In the genomic region with DNA sequence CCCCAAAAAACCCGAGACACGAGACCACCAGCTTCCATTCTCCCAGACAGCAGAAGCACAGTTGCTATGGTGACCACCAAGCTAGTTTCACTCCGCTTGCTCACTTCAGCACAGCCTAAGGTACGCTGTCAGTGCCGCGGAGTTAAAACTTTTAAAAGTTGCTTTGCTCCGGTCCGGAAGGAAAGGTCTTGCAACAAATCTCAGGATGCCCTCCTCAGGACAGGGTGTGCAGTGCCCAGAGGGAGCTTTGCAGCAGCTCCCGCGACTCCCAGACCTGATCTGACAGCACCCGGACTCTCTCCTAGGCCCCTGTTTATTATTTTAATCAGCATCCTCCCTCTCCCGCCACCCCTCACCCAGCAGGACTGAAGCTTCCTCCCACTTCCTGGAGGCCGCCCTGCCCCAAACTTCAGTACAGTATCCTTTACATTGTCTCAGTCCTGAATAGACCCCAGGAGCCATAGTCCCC, we compare ENCODE assay signal across 8 mouse cellular contexts.
A peak's percentile ranks its signal among the peaks of the same experiment; 100 is the strongest.
DNase-seq lines count a peak whose midpoint lies in the region; ATAC-seq and TF ChIP-seq lines count a peak whose summit lies in the region.

No protein-coding gene starts in this region.

- H3K36me3 ChIP-seq in E14TG2a.4 (ENCODE audit: insufficient read depth, low read length) = peaks cover 27% of the 10 kb centered on the region; the same call in 1 of the 2 replicates
- H3K36me3 ChIP-seq in forebrain, embryonic 14.5 days (ENCODE audit: control insufficient read depth, insufficient read depth, low read length) = no peaks in the 10 kb centered on the region
- no peaks in the 10 kb centered on the region for H3K36me3 ChIP-seq in hindbrain, embryonic 15.5 days
- H3K36me3 ChIP-seq in midbrain, embryonic 14.5 days (ENCODE audit: control insufficient read depth, insufficient read depth, low read length) = no peaks in the 10 kb centered on the region

- peak; percentile 26 for DNase-seq in adrenal gland, adult 8-10 months
- DNase-seq in forebrain, embryonic 14.5 days (ENCODE audit: low spot score) = peak; percentile 79
- DNase-seq in liver = peak; percentile 17
- DNase-seq in midbrain, embryonic 14.5 days = peak; percentile 83
- DNase-seq in testis, postnatal 14 days (ENCODE audit: low spot score) = peak; percentile 25

- H3K9ac ChIP-seq in forebrain, embryonic 14.5 days (ENCODE audit: low read length) = no peak overlapping the region
- H3K9ac ChIP-seq in hindbrain, embryonic 15.5 days = no peak overlapping the region
- 0 out of 2 replicates have a peak overlapping the region, but pooled peaks have one; percentile 20 for H3K9ac ChIP-seq in midbrain, embryonic 14.5 days (replicated peaks; ENCODE audit: low read length)

- H3K4me1 ChIP-seq in E14TG2a.4 (replicated peaks; ENCODE audit: low read depth, low read length) = peaks cover 86% of the 10 kb centered on the region
- peaks cover 16% of the 10 kb centered on the region for H3K4me1 ChIP-seq in forebrain, embryonic 14.5 days (ENCODE audit: control insufficient read depth, insufficient read depth, low read length)
- peaks cover 22% of the 10 kb centered on the region for H3K4me1 ChIP-seq in hindbrain, embryonic 15.5 days (replicated peaks)
- peaks cover 16% of the 10 kb centered on the region for H3K4me1 ChIP-seq in midbrain, embryonic 14.5 days (ENCODE audit: control insufficient read depth, insufficient read depth, low read length)

- H3K27ac ChIP-seq in forebrain, embryonic 14.5 days (ENCODE audit: low read depth, low read length) = no peak overlapping the region
- H3K27ac ChIP-seq in hindbrain, embryonic 15.5 days (replicated peaks) = no peak overlapping the region
- H3K27ac ChIP-seq in midbrain, embryonic 14.5 days (replicated peaks; ENCODE audit: low read depth, low read length) = no peak overlapping the region

- under 1% methylated on average over 13 of the region's 13 CpGs for WGBS in forebrain, embryonic 14.5 days
- 1% methylated on average over 13 of the region's 13 CpGs for WGBS in hindbrain, embryonic 15.5 days
- WGBS in midbrain, embryonic 14.5 days = under 1% methylated on average over 13 of the region's 13 CpGs

- no peaks in the 10 kb centered on the region for H3K27me3 ChIP-seq in E14TG2a.4 (ENCODE audit: insufficient read depth, low read length)
- no peaks in the 10 kb centered on the region; the same call in 1 of the 2 replicates for H3K27me3 ChIP-seq in forebrain, embryonic 14.5 days (replicated peaks; ENCODE audit: control insufficient read depth, insufficient read depth, low read length)
- no peaks in the 10 kb centered on the region for H3K27me3 ChIP-seq in hindbrain, embryonic 15.5 days
- no peaks in the 10 kb centered on the region for H3K27me3 ChIP-seq in midbrain, embryonic 14.5 days (ENCODE audit: control insufficient read depth, insufficient read depth, low read length)

- peak; percentile 83 for ATAC-seq in forebrain, embryonic 14.5 days
- ATAC-seq in hindbrain, embryonic 15.5 days (ENCODE audit: low FRiP score, low read depth) = peak; percentile 86
- ATAC-seq in midbrain, embryonic 14.5 days (ENCODE audit: low FRiP score, low TSS enrichment) = peak; percentile 47; the same call in 1 of the 2 replicates
- ATAC-seq in cerebellum, adult (ENCODE audit: insufficient number of reproducible peaks, low FRiP score, low TSS enrichment) = no peak

- no peaks in the 10 kb centered on the region for H3K9me3 ChIP-seq in E14TG2a.4 (ENCODE audit: low read length)
- no peaks in the 10 kb centered on the region for H3K9me3 ChIP-seq in forebrain, embryonic 14.5 days (replicated peaks; ENCODE audit: control insufficient read depth, low read length)
- no peaks in the 10 kb centered on the region for H3K9me3 ChIP-seq in hindbrain, embryonic 15.5 days
- H3K9me3 ChIP-seq in midbrain, embryonic 14.5 days (ENCODE audit: control insufficient read depth, low read length) = no peaks in the 10 kb centered on the region

- TF ChIP-seq CTCF in E14TG2a.4 (conservative IDR thresholded peaks at IDR 0.05; ENCODE audit: low read length) = no peak

- H3K4me3 ChIP-seq in E14TG2a.4 (replicated peaks; ENCODE audit: low read length) = peak overlapping the region; percentile 91
- H3K4me3 ChIP-seq in forebrain, embryonic 14.5 days (ENCODE audit: low read depth, low read length) = peak overlapping the region; percentile 20
- peak overlapping the region; percentile 14 for H3K4me3 ChIP-seq in hindbrain, embryonic 15.5 days
- H3K4me3 ChIP-seq in midbrain, embryonic 14.5 days (replicated peaks; ENCODE audit: low read depth, low read length) = peak overlapping the region; percentile 18

- H3K4me2 ChIP-seq in forebrain, embryonic 14.5 days (ENCODE audit: low read length) = peak overlapping the region; percentile 50
- peak overlapping the region; percentile 54 for H3K4me2 ChIP-seq in hindbrain, embryonic 15.5 days
- peak overlapping the region; percentile 50 for H3K4me2 ChIP-seq in midbrain, embryonic 14.5 days (ENCODE audit: low read length)

Comparison
In these comparisons a context has a peak if more than half of its experiments do, and no peak if none do; other contexts are left out.
1. H3K4me3 ChIP-seq: peak in every context shown above with its lines; median percentile 91 in E14TG2a.4; 20 in forebrain, embryonic 14.5 days; 18 in midbrain, embryonic 14.5 days; 14 in hindbrain, embryonic 15.5 days.
2. DNase-seq: peak in every context shown above with its lines; median percentile 83 in midbrain, embryonic 14.5 days; 79 in forebrain, embryonic 14.5 days; 26 in adrenal gland, adult 8-10 months; 25 in testis, postnatal 14 days; 17 in liver.